Mouse (Mus musculus): Measurements from ENCODE around the gene Ppp1r13b. TPM values are rescaled to one million over a fixed set of nuclear protein-coding genes. Genes with fewer than 3 reads are reported as not detected.
A peak's percentile ranks its signal among the peaks of the same experiment; 100 is the strongest.

Gene Ppp1r13b
- polyA plus RNA-seq, 1 experiment from 2014 or later: 6.0 TPM

- peaks cover 3% of the 10 kb centered on the region; the same call in 1 of the 2 replicates for H3K4me1 ChIP-seq
- no peak overlapping the region for H3K27ac ChIP-seq
- H3K27me3 ChIP-seq (ENCODE audit: low read depth, poor library complexity, severe bottlenecking): no peaks in the 10 kb centered on the region
- H3K36me3 ChIP-seq: no peaks in the 10 kb centered on the region
- no peaks in the 10 kb centered on the region for H3K9me3 ChIP-seq (replicated peaks)
- DNase-seq (ENCODE audit: low spot score): no peak
- H3K4me3 ChIP-seq: no peak overlapping the region
- 86% methylated on average over 3 of the region's 3 CpGs for WGBS
Measured at GRCm38 (mm10) chr12:111889251-111889650, 18.7 kb downstream of the Ppp1r13b start.

GRCm38 (mm10) chr12:111888303-111888864 lies 19.5 kb downstream of the Ppp1r13b start:
- Histone ChIP-seq H3K27ac (no peak overlapping the region), H3K36me3 (no peaks in the 10 kb centered on the region), H3K9me3 (replicated peaks) (no peaks in the 10 kb centered on the region), H3K4me1 (peaks cover 3% of the 10 kb centered on the region; the same call in 1 of the 2 replicates), H3K27me3 (ENCODE audit: low read depth, poor library complexity, severe bottlenecking) (no peaks in the 10 kb centered on the region), H3K4me3 (no peak overlapping the region)
- DNase-seq (ENCODE audit: low spot score): no peak
- 88% methylated on average over 4 of the region's 4 CpGs for WGBS

GRCm38 (mm10) chr12:111887005-111887404 lies 20.9 kb downstream of the Ppp1r13b start:
- Histone ChIP-seq H3K4me1 (no peaks in the 10 kb centered on the region), H3K27me3 (ENCODE audit: low read depth, poor library complexity, severe bottlenecking) (no peaks in the 10 kb centered on the region), H3K4me3 (no peak overlapping the region), H3K36me3 (no peaks in the 10 kb centered on the region), H3K27ac (no peak overlapping the region), H3K9me3 (replicated peaks) (no peaks in the 10 kb centered on the region)
- whole genome bisulfite sequencing: 100% methylated on average over 1 of the region's 1 CpGs
- DNase-seq (ENCODE audit: low spot score): no peak

GRCm38 (mm10) chr12:111882852-111883251 lies 25.1 kb downstream of the Ppp1r13b start:
- Histone ChIP-seq H3K4me1 (no peaks in the 10 kb centered on the region), H3K27ac (no peak overlapping the region), H3K9me3 (replicated peaks) (no peaks in the 10 kb centered on the region), H3K4me3 (no peak overlapping the region), H3K27me3 (ENCODE audit: low read depth, poor library complexity, severe bottlenecking) (no peaks in the 10 kb centered on the region), H3K36me3 (no peaks in the 10 kb centered on the region)
- no peak for DNase-seq (ENCODE audit: low spot score)
- WGBS: 57% methylated on average over 4 of the region's 4 CpGs

GRCm38 (mm10) chr12:111882022-111882421 lies 25.9 kb downstream of the Ppp1r13b start:
- no peak overlapping the region for H3K4me3 ChIP-seq
- H3K36me3 ChIP-seq: no peaks in the 10 kb centered on the region
- WGBS: 85% methylated on average over 3 of the region's 3 CpGs
- no peaks in the 10 kb centered on the region for H3K27me3 ChIP-seq (ENCODE audit: low read depth, poor library complexity, severe bottlenecking)
- no peak overlapping the region for H3K27ac ChIP-seq
- no peaks in the 10 kb centered on the region for H3K9me3 ChIP-seq (replicated peaks)
- no peaks in the 10 kb centered on the region for H3K4me1 ChIP-seq
- DNase-seq (ENCODE audit: low spot score): no peak

- H3K4me1 ChIP-seq: no peaks in the 10 kb centered on the region
- peak; percentile 85 for DNase-seq (ENCODE audit: low spot score)
- H3K4me3 ChIP-seq: no peak overlapping the region
- no peaks in the 10 kb centered on the region for H3K9me3 ChIP-seq (replicated peaks)
- no peaks in the 10 kb centered on the region for H3K36me3 ChIP-seq
- H3K27ac ChIP-seq: no peak overlapping the region
- H3K27me3 ChIP-seq (ENCODE audit: low read depth, poor library complexity, severe bottlenecking): no peaks in the 10 kb centered on the region
- 17% methylated on average over 3 of the region's 3 CpGs for WGBS
Measured at GRCm38 (mm10) chr12:111878213-111878612, 29.7 kb downstream of the Ppp1r13b start.

GRCm38 (mm10) chr12:111875499-111875898 lies 32.4 kb downstream of the Ppp1r13b start:
- H3K27me3 ChIP-seq (ENCODE audit: low read depth, poor library complexity, severe bottlenecking): no peaks in the 10 kb centered on the region
- no peak overlapping the region for H3K27ac ChIP-seq
- no peaks in the 10 kb centered on the region for H3K9me3 ChIP-seq (replicated peaks)
- H3K4me3 ChIP-seq: no peak overlapping the region
- 94% methylated on average over 3 of the region's 3 CpGs for WGBS
- DNase-seq (ENCODE audit: low spot score): no peak
- no peaks in the 10 kb centered on the region for H3K36me3 ChIP-seq
- H3K4me1 ChIP-seq: no peaks in the 10 kb centered on the region

GRCm38 (mm10) chr12:111874601-111875140 lies 33.2 kb downstream of the Ppp1r13b start:
- Histone ChIP-seq H3K9me3 (replicated peaks) (no peaks in the 10 kb centered on the region), H3K4me3 (no peak overlapping the region), H3K27me3 (ENCODE audit: low read depth, poor library complexity, severe bottlenecking) (no peaks in the 10 kb centered on the region), H3K36me3 (no peaks in the 10 kb centered on the region), H3K27ac (no peak overlapping the region), H3K4me1 (no peaks in the 10 kb centered on the region)
- WGBS: 86% methylated on average over 1 of the region's 1 CpGs
- no peak for DNase-seq (ENCODE audit: low spot score)

- DNase-seq (ENCODE audit: low spot score): no peak
- Histone ChIP-seq H3K27ac (no peak overlapping the region), H3K36me3 (no peaks in the 10 kb centered on the region), H3K4me1 (no peaks in the 10 kb centered on the region), H3K4me3 (no peak overlapping the region), H3K9me3 (replicated peaks) (no peaks in the 10 kb centered on the region), H3K27me3 (ENCODE audit: low read depth, poor library complexity, severe bottlenecking) (no peaks in the 10 kb centered on the region)
- 90% methylated on average over 5 of the region's 5 CpGs for WGBS
Measured at GRCm38 (mm10) chr12:111872079-111872478, 35.8 kb downstream of the Ppp1r13b start.

GRCm38 (mm10) chr12:111870811-111871210 lies 37.1 kb downstream of the Ppp1r13b start:
- DNase-seq (ENCODE audit: low spot score): no peak
- no peaks in the 10 kb centered on the region for H3K27me3 ChIP-seq (ENCODE audit: low read depth, poor library complexity, severe bottlenecking)
- WGBS: 93% methylated on average over 7 of the region's 7 CpGs
- no peaks in the 10 kb centered on the region for H3K4me1 ChIP-seq
- H3K9me3 ChIP-seq (replicated peaks): no peaks in the 10 kb centered on the region
- H3K27ac ChIP-seq: no peak overlapping the region
- no peak overlapping the region for H3K4me3 ChIP-seq
- no peaks in the 10 kb centered on the region for H3K36me3 ChIP-seq

- Histone ChIP-seq H3K4me1 (no peaks in the 10 kb centered on the region), H3K27ac (no peak overlapping the region), H3K9me3 (replicated peaks) (no peaks in the 10 kb centered on the region), H3K36me3 (no peaks in the 10 kb centered on the region), H3K27me3 (ENCODE audit: low read depth, poor library complexity, severe bottlenecking) (no peaks in the 10 kb centered on the region), H3K4me3 (no peak overlapping the region)
- no peak for DNase-seq (ENCODE audit: low spot score)
- 81% methylated on average over 1 of the region's 1 CpGs for WGBS
Measured at GRCm38 (mm10) chr12:111869806-111870205, 38.1 kb downstream of the Ppp1r13b start.

- no peak overlapping the region for H3K27ac ChIP-seq
- H3K36me3 ChIP-seq: no peaks in the 10 kb centered on the region
- no peak for DNase-seq (ENCODE audit: low spot score)
- 97% methylated on average over 4 of the region's 4 CpGs for WGBS
- no peaks in the 10 kb centered on the region for H3K27me3 ChIP-seq (ENCODE audit: low read depth, poor library complexity, severe bottlenecking)
- no peaks in the 10 kb centered on the region for H3K4me1 ChIP-seq
- no peak overlapping the region for H3K4me3 ChIP-seq
- no peaks in the 10 kb centered on the region for H3K9me3 ChIP-seq (replicated peaks)
Measured at GRCm38 (mm10) chr12:111864206-111864824, 43.6 kb downstream of the Ppp1r13b start.

GRCm38 (mm10) chr12:111855448-111855847 lies 52.5 kb downstream of the Ppp1r13b start:
- no peak overlapping the region for H3K27ac ChIP-seq
- 95% methylated on average over 2 of the region's 2 CpGs for WGBS
- 0 out of 2 replicates have a peak, but pooled peaks cover 3% of the 10 kb centered on the region for H3K4me1 ChIP-seq
- H3K36me3 ChIP-seq: no peaks in the 10 kb centered on the region
- DNase-seq (ENCODE audit: low spot score): no peak
- H3K4me3 ChIP-seq: no peak overlapping the region
- H3K9me3 ChIP-seq (replicated peaks): no peaks in the 10 kb centered on the region
- no peaks in the 10 kb centered on the region for H3K27me3 ChIP-seq (ENCODE audit: low read depth, poor library complexity, severe bottlenecking)
